Mouse (Mus musculus): ENCODE results near the gene Ncf1. TPM values are rescaled to one million over a fixed set of nuclear protein-coding genes. Genes with fewer than 3 reads are reported as not detected.

The Ncf1 gene
- polyA plus RNA-seq (2021; fragmentation: Nextera tagmentation), result 3.3 and 3.4 TPM in 2 replicates
- long read RNA-seq, experiment 1, partial matches to known transcripts, result 2 of 6 reads
- long read RNA-seq, experiment 1, other reads (novel, unspliced or antisense), result 0 of 6 reads
- long read RNA-seq, experiment 2, transcript Ncf1-202 (11 exons, 2,721 nt), result major isoform, 13 of 17 reads
- long read RNA-seq, experiment 2, partial matches to known transcripts, result 1 of 17 reads
- long read RNA-seq, experiment 2, other reads (novel, unspliced or antisense), result 1 of 17 reads

GRCm38 (mm10) chr5:134229391-134229790 is at the start of gene Ncf1:
TSS of gene Ncf1 (minus strand) at chr5:134229625.

GRCm38 (mm10) chr5:134183880-134184808 is 45.3 kb downstream of the Ncf1 start, which contains the start of gene Gtf2ird2:
TSS of gene Gtf2ird2 (plus strand) at chr5:134184019.

GRCm38 (mm10) chr5:134176169-134176881 is 53.1 kb downstream of the Ncf1 start, which contains the start of gene Rcc1l:
TSS of gene Rcc1l (minus strand) at chr5:134176774.

Other genes starting within 250 kb of the Ncf1 start
- 19.4 and 33.4 TPM in 2 replicates for gene Castor2, start 129.9 kb downstream of the Ncf1 start, polyA plus RNA-seq (2021; fragmentation: Nextera tagmentation)
- 9.4 and 10.6 TPM in 2 replicates for gene Rcc1l, start 52.9 kb downstream of the Ncf1 start, polyA plus RNA-seq (2021; fragmentation: Nextera tagmentation)
- 4.2 and 4.5 TPM in 2 replicates for gene Gtf2ird2, start 45.6 kb downstream of the Ncf1 start, polyA plus RNA-seq (2021; fragmentation: Nextera tagmentation)
- 38.7 and 44.0 TPM in 2 replicates for gene Gtf2i, start 85.1 kb upstream of the Ncf1 start, polyA plus RNA-seq (2021; fragmentation: Nextera tagmentation)
- 6.6 and 8.8 TPM in 2 replicates for gene Gtf2ird1, start 227.1 kb upstream of the Ncf1 start, polyA plus RNA-seq (2021; fragmentation: Nextera tagmentation)

All from layer of hippocampus, adult 6 months (tissue).